Mouse (Mus musculus) c-Kit-negative CD71-positive TER-119-positive erythroid progenitor cells, embryonic 14.5 days (primary cell): ENCODE results near the gene Phldb2.

Experiments used
- DNase-seq: peaks from one replicate; pipeline ENCODE4 v3.0.0-alpha.2; 2013; ENCODE audit warnings: low read depth, low spot score

Gene Phldb2

GRCm38 (mm10) chr16:45736724-45737123 lies 216.7 kb downstream of the Phldb2 start:
- no peak for DNase-seq

- DNase-seq, result no peak
Measured at GRCm38 (mm10) chr16:45729163-45729562, 224.2 kb downstream of the Phldb2 start.

- DNase-seq, result no peak
Measured at GRCm38 (mm10) chr16:45724742-45725102, 228.7 kb downstream of the Phldb2 start.

GRCm38 (mm10) chr16:45724061-45724741 lies 229.2 kb downstream of the Phldb2 start, which contains the start of gene Tagln3:
Gene Tagln3, minus strand, starts transcription at chr16:45724608.
- no peak for DNase-seq

GRCm38 (mm10) chr16:45723172-45723901 lies 230.1 kb downstream of the Phldb2 start:
- no peak for DNase-seq

- no peak for DNase-seq
Measured at GRCm38 (mm10) chr16:45722460-45722951, 230.9 kb downstream of the Phldb2 start.

- no peak for DNase-seq
Measured at GRCm38 (mm10) chr16:45720022-45720630, 233.3 kb downstream of the Phldb2 start.

GRCm38 (mm10) chr16:45718296-45718695 lies 235.1 kb downstream of the Phldb2 start:
- no peak for DNase-seq

GRCm38 (mm10) chr16:45714489-45715150 lies 238.8 kb downstream of the Phldb2 start:
- DNase-seq, result no peak

- no peak for DNase-seq
Measured at GRCm38 (mm10) chr16:45713878-45714277, 239.5 kb downstream of the Phldb2 start.

GRCm38 (mm10) chr16:45713261-45713660 lies 240.1 kb downstream of the Phldb2 start:
- no peak for DNase-seq

- no peak for DNase-seq
Measured at GRCm38 (mm10) chr16:45711263-45711662, 242.1 kb downstream of the Phldb2 start.

GRCm38 (mm10) chr16:45699301-45699700 lies 254.1 kb downstream of the Phldb2 start:
- DNase-seq, result no peak

- DNase-seq, result no peak
Measured at GRCm38 (mm10) chr16:45697996-45698395, 255.4 kb downstream of the Phldb2 start.
